Mouse (Mus musculus) CH12.LX (cell line): Measurements from ENCODE around the gene Ankrd10. TPM values are rescaled to one million over a fixed set of nuclear protein-coding genes. Genes with fewer than 3 reads are reported as not detected.
"Not testable (repeated sequence)": the region's sequence is repeated elsewhere in the genome, so short reads cannot be mapped to it uniquely, and the experiment has no call there.

Experiments used
- DNase-seq: peaks from one replicate; pipeline ENCODE4 v3.0.0-alpha.2; 2013; ENCODE audit errors: extremely low read depth
- H3K27ac ChIP-seq: 2 replicates; pipeline ENCODE4 v1.5.1; 2012; ENCODE audit warnings: low read depth, mild to moderate bottlenecking, control low read depth, moderate library complexity; ENCODE audit not compliant: insufficient read depth
- H3K27me3 ChIP-seq: replicated peaks from 2 replicates; pipeline ENCODE3; 2012; ENCODE audit warnings: inconsistent platforms
- H3K36me3 ChIP-seq, 2 experiments: replicated peaks in 1 of 2; 2 replicates each; pipeline versions ENCODE3 to v1.6.1; 2012; ENCODE audit warnings: inconsistent platforms in 1 of 2, low read length in 1 of 2, mild to moderate bottlenecking in 1 of 2, mixed read lengths in 1 of 2, moderate library complexity in 1 of 2; ENCODE audit not compliant: control insufficient read depth in 1 of 2, insufficient read depth in 1 of 2
- H3K4me1 ChIP-seq, 2 experiments: 2 replicates each; pipeline ENCODE4 v1.6.1; 2012; ENCODE audit warnings: inconsistent platforms in 1 of 2, moderate library complexity in 1 of 2; ENCODE audit not compliant: insufficient read depth in 2 of 2, control insufficient read depth in 1 of 2
- H3K4me2 ChIP-seq: 2 replicates; pipeline ENCODE4 v1.6.1; 2012; ENCODE audit warnings: low read depth, mild to moderate bottlenecking, control low read depth; ENCODE audit not compliant: poor library complexity, insufficient read depth, severe bottlenecking
- H3K4me3 ChIP-seq, 3 experiments: fragments of 150-350 bp in 1 of 3; sonication (generic) in 1 of 3; replicated peaks in 1 of 3; 2 replicates each; pipeline versions ENCODE3 to v1.5.1; 2011 to 2012; ENCODE audit warnings: low read depth in 2 of 3, low read length in 2 of 3, mild to moderate bottlenecking in 2 of 3, moderate library complexity in 2 of 3, control low read depth in 1 of 3, improper control_type of control experiment in 1 of 3, inconsistent platforms in 1 of 3, mixed read lengths in 1 of 3; ENCODE audit not compliant: poor library complexity in 1 of 3
- H3K79me2 ChIP-seq: replicated peaks from 2 replicates; pipeline ENCODE4 v1.6.1; 2012; ENCODE audit warnings: mild to moderate bottlenecking, moderate library complexity; ENCODE audit not compliant: control insufficient read depth, poor library complexity, insufficient read depth, severe bottlenecking; ENCODE audit errors: extremely low read depth
- H3K9ac ChIP-seq: 2 replicates; pipeline ENCODE4 v1.6.1; 2012; ENCODE audit warnings: low read depth, mild to moderate bottlenecking, control low read depth, moderate library complexity; ENCODE audit not compliant: insufficient read depth
- H3K9me3 ChIP-seq: replicated peaks from 2 replicates; pipeline ENCODE3; 2012; ENCODE audit warnings: low read length, inconsistent platforms, mixed read lengths
- ELF1 ChIP-seq: IDR thresholded peaks from 2 replicates; pipeline ENCODE4 v1.6.1; 2014; ENCODE audit warnings: low read depth, mild to moderate bottlenecking, inconsistent platforms, low read length, improper control_type of control experiment
- EP300 ChIP-seq: IDR thresholded peaks from 2 replicates; pipeline ENCODE4 v1.6.1; 2011; ENCODE audit warnings: low read length, improper control_type of control experiment
- HCFC1 ChIP-seq: IDR thresholded peaks from 2 replicates; pipeline ENCODE4 v1.6.1; 2012; ENCODE audit warnings: low read depth, mild to moderate bottlenecking, inconsistent platforms, low read length, improper control_type of control experiment
- IRF4 ChIP-seq: IDR thresholded peaks from 2 replicates; pipeline ENCODE4 v1.6.1; 2014; ENCODE audit warnings: low read depth, mild to moderate bottlenecking, inconsistent platforms, low read length, improper control_type of control experiment
- JUN ChIP-seq: IDR thresholded peaks from 2 replicates; pipeline ENCODE4 v1.6.1; 2011; ENCODE audit warnings: low read depth, mild to moderate bottlenecking, low read length, improper control_type of control experiment, moderate library complexity; ENCODE audit not compliant: insufficient read depth
- MAFK ChIP-seq: IDR thresholded peaks from 2 replicates; pipeline ENCODE4 v1.6.1; 2011; ENCODE audit warnings: low read length, improper control_type of control experiment; ENCODE audit not compliant: insufficient replicate concordance
- NELFE ChIP-seq: IDR thresholded peaks from 2 replicates; pipeline ENCODE4 v1.6.1; 2011; ENCODE audit warnings: low read depth, low read length, improper control_type of control experiment
- RAD21 ChIP-seq: IDR thresholded peaks from 2 replicates; pipeline ENCODE4 v1.6.1; 2011; ENCODE audit warnings: low read depth, mild to moderate bottlenecking, low read length, improper control_type of control experiment, moderate library complexity
- SIN3A ChIP-seq: IDR thresholded peaks from 2 replicates; pipeline ENCODE4 v1.6.1; 2012; ENCODE audit warnings: low read length, improper control_type of control experiment, inconsistent platforms
- TBP ChIP-seq: conservative IDR thresholded peaks from 2 replicates; pipeline ENCODE4 v1.6.1; 2011; ENCODE audit warnings: low read depth, low read length, improper control_type of control experiment
- UBTF ChIP-seq: IDR thresholded peaks from 2 replicates; pipeline ENCODE4 v1.6.1; 2012; ENCODE audit warnings: low read depth, mild to moderate bottlenecking, inconsistent platforms, low read length, improper control_type of control experiment, moderate library complexity
- USF1 ChIP-seq: IDR thresholded peaks from 2 replicates; pipeline ENCODE4 v1.6.1; 2014; ENCODE audit warnings: low read depth, mild to moderate bottlenecking, inconsistent platforms, low read length, improper control_type of control experiment
- ZKSCAN1 ChIP-seq: IDR thresholded peaks from 2 replicates; pipeline ENCODE4 v1.6.1; 2012; ENCODE audit warnings: low read depth, inconsistent platforms, low read length, improper control_type of control experiment, borderline replicate concordance
- ZNF384 ChIP-seq: IDR thresholded peaks from 2 replicates; pipeline ENCODE4 v1.6.1; 2012; ENCODE audit warnings: low read depth, low read length, improper control_type of control experiment, inconsistent platforms
- dilution Hi-C: fragments of 300-500 bp; cut with MboI; formaldehyde crosslinking; loops from 2 replicates; pipeline ENCODE4 v1.14.3; 2020; ENCODE audit warnings: low sequenced_read_pairs; ENCODE audit not compliant: extremely low pct_unique_long_range_greater_than_20kb, extremely low pct_ligation_motif_present
- in situ Hi-C: fragments of 300-500 bp; cut with MboI; formaldehyde crosslinking; loops from 3 replicates; pipeline ENCODE4 v1.14.3; 2019; ENCODE audit warnings: low sequenced_read_pairs, low pct_ligation_motif_present, low pct_unique_long_range_greater_than_20kb, mixed read lengths
- polyA plus RNA-seq: library from polyadenylated mRNA; unstranded; fragments of >175 nt; gene quantifications from 2 replicates; pipeline ENCODE4 v1.2.1, GENCODE M21; 2012; ENCODE audit warnings: low read depth; ENCODE audit not compliant: insufficient read length
- total RNA-seq, 2 experiments: library from RNA; depleted of rRNA; stranded (reverse); fragments of 300-350 nt in 1 of 2; fragments of >200 nt in 1 of 2; gene quantifications; 2 replicates each; pipeline ENCODE4 v1.2.3; 2012 to 2014

Gene Ankrd10
- total and polyA plus RNA-seq, 3 experiments = 36.9 to 46.9 (median 39.0) TPM

GRCm38 (mm10) chr8:11569260-11570097, 66.1 kb downstream of the Ankrd10 start:
- dilution Hi-C loops = no loop called here

GRCm38 (mm10) chr8:11568193-11568592, 67.4 kb downstream of the Ankrd10 start:
- Histone ChIP-seq H3K36me3 (peaks cover 10 to 26% of the 10 kb centered on the region in 2 experiments), H3K4me1 (peaks cover 30 to 59% of the 10 kb centered on the region in 2 experiments)
- dilution Hi-C loops, H3K79me2 ChIP-seq, H3K9ac ChIP-seq, in situ Hi-C loops, H3K27me3 ChIP-seq, DNase-seq, H3K4me3 ChIP-seq, H3K4me2 ChIP-seq, H3K9me3 ChIP-seq, H3K27ac ChIP-seq: not testable (repeated sequence)

More at GRCm38 (mm10) chr8:11569260-11570097, 66.1 kb downstream of the Ankrd10 start:
- H3K9ac ChIP-seq = no peak overlapping the region
- H3K36me3 ChIP-seq = peaks cover 7 to 15% of the 10 kb centered on the region in 2 experiments
- in situ Hi-C loops = no loop called here
- H3K4me1 ChIP-seq = peaks cover 26 to 57% of the 10 kb centered on the region in 2 experiments
- H3K79me2 ChIP-seq = no peaks in the 10 kb centered on the region
- DNase-seq = no peak
- H3K9me3 ChIP-seq = peaks cover 6% of the 10 kb centered on the region
- H3K4me2 ChIP-seq = no peak overlapping the region
- H3K4me3 ChIP-seq = no peak overlapping the region
- no peak overlapping the region for H3K27ac ChIP-seq
- no peak for TF ChIP-seq NELFE
- TF ChIP-seq ELF1 = no peak
- no peak for TF ChIP-seq SIN3A
- TF ChIP-seq ZKSCAN1 = no peak
- TF ChIP-seq ZNF384 = no peak
- TF ChIP-seq RAD21 = no peak
- no peak for TF ChIP-seq USF1
- TF ChIP-seq IRF4 = no peak
- no peak for TF ChIP-seq JUN
- TF ChIP-seq TBP = no peak
- no peak for TF ChIP-seq EP300
- TF ChIP-seq MAFK = no peak
- TF ChIP-seq HCFC1 = no peak
- TF ChIP-seq UBTF = no peak
- TF ChIP-seq, all 38 proteins: peak for 0
- no peaks in the 10 kb centered on the region for H3K27me3 ChIP-seq
